Mouse (Mus musculus) lung, postnatal 0 days (tissue): ENCODE measurements around the gene Mpg.

Experiments used
- CTCF ChIP-seq: IDR thresholded peaks from 2 replicates; pipeline ENCODE4 v1.5.1; 2016; ENCODE audit warnings: antibody characterized with exemption, mild to moderate bottlenecking
- EP300 ChIP-seq: IDR thresholded peaks from 2 replicates; pipeline ENCODE4 v1.6.1; 2016; ENCODE audit warnings: antibody characterized with exemption, mild to moderate bottlenecking, control low read depth

DNA sequence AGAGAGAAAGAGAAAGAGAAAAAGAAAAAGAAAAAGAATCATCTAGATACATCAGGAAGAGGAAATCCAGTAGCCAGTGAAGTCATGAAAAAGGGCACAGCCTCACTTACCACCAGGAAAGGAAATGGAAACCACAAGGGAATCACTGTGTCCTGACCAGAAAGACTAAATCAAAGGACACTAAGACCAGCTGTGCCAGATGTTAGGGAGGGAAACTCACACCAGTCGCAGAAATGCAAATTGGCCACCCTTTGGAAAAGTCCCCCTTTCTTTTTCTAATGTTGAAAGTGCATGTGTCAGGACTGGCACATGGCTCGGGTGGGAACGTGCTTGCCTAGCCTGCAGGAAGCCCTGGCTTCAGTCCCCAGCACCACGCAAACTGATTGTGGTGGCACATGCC, 44.9 kb downstream of the Mpg start:
- TF ChIP-seq CTCF (no peak), EP300 (no peak)
